Mouse (Mus musculus) gastrocnemius, postnatal 36 days (tissue): ENCODE results near the gene Zfp978. TPM values are rescaled to one million over a fixed set of nuclear protein-coding genes. Genes with fewer than 3 reads are reported as not detected.
"Not testable (repeated sequence)": the region's sequence is repeated elsewhere in the genome, so short reads cannot be mapped to it uniquely, and the experiment has no call there.

Experiments
- DNase-seq, 2 experiments: peaks; one replicate each; pipeline ENCODE4 v3.0.0; 2022
- intact Hi-C: fragments of 180-260 bp; cut with DNase I; formaldehyde crosslinking; loops from one replicate; pipeline ENCODE4 v1.15.1; 2025
- total RNA-seq, 2 experiments: library from RNA; stranded (reverse); gene quantifications; 2 replicates each; pipeline ENCODE4 v1.2.3; 2021

Zfp978 gene
- total RNA-seq, 2 experiments from 2014 or later = not detected

- intact Hi-C loops = not testable (repeated sequence)
Observed at GRCm38 (mm10) chr4:147349687-147350415, 11.3 kb upstream of the Zfp978 start.

GRCm38 (mm10) chr4:147350541-147350940, 10.6 kb upstream of the Zfp978 start:
- intact Hi-C loops = not testable (repeated sequence)
- DNase-seq = peak in 1 of 2 experiments; percentile 13

More at GRCm38 (mm10) chr4:147349687-147350415, 11.3 kb upstream of the Zfp978 start:
- peak in 1 of 2 experiments; percentile 13 for DNase-seq

GRCm38 (mm10) chr4:147351376-147351980, 9.6 kb upstream of the Zfp978 start:
- DNase-seq, intact Hi-C loops: not testable (repeated sequence)

GRCm38 (mm10) chr4:147353626-147354025, 7.5 kb upstream of the Zfp978 start:
- intact Hi-C loops = not testable (repeated sequence)
- peak in 1 of 2 experiments; percentile 10 for DNase-seq

- intact Hi-C loops = not testable (repeated sequence)
Observed at GRCm38 (mm10) chr4:147356042-147356441, 5.1 kb upstream of the Zfp978 start.

GRCm38 (mm10) chr4:147357195-147357594, 3.9 kb upstream of the Zfp978 start:
- DNase-seq, intact Hi-C loops: not testable (repeated sequence)

More at GRCm38 (mm10) chr4:147356042-147356441, 5.1 kb upstream of the Zfp978 start:
- DNase-seq = not testable (repeated sequence)

GRCm38 (mm10) chr4:147361872-147362271, 769 bp downstream of the Zfp978 start:
- intact Hi-C loops = not testable (repeated sequence)

GRCm38 (mm10) chr4:147369564-147369963, 8.5 kb downstream of the Zfp978 start:
- intact Hi-C loops, DNase-seq: not testable (repeated sequence)

More at GRCm38 (mm10) chr4:147361872-147362271, 769 bp downstream of the Zfp978 start:
- not testable (repeated sequence) for DNase-seq

- intact Hi-C loops = not testable (repeated sequence)
- peak in 1 of 2 experiments; percentile 11 for DNase-seq
Observed at GRCm38 (mm10) chr4:147383199-147383598, 22.1 kb downstream of the Zfp978 start.

GRCm38 (mm10) chr4:147397201-147397600, 36.1 kb downstream of the Zfp978 start:
- DNase-seq, intact Hi-C loops: not testable (repeated sequence)

GRCm38 (mm10) chr4:147397934-147398682, 37.0 kb downstream of the Zfp978 start:
- intact Hi-C loops, DNase-seq: not testable (repeated sequence)

- intact Hi-C loops, DNase-seq: not testable (repeated sequence)
Observed at GRCm38 (mm10) chr4:147398741-147399140, 37.6 kb downstream of the Zfp978 start.

GRCm38 (mm10) chr4:147399505-147399904, 38.4 kb downstream of the Zfp978 start:
- DNase-seq, intact Hi-C loops: not testable (repeated sequence)

GRCm38 (mm10) chr4:147400031-147400847, 39.1 kb downstream of the Zfp978 start:
- DNase-seq, intact Hi-C loops: not testable (repeated sequence)

- intact Hi-C loops, DNase-seq: not testable (repeated sequence)
Observed at GRCm38 (mm10) chr4:147400848-147401715, 40.0 kb downstream of the Zfp978 start.

GRCm38 (mm10) chr4:147401736-147402506, 40.8 kb downstream of the Zfp978 start:
- intact Hi-C loops, DNase-seq: not testable (repeated sequence)

- intact Hi-C loops, DNase-seq: not testable (repeated sequence)
Observed at GRCm38 (mm10) chr4:147402507-147402890, 41.4 kb downstream of the Zfp978 start.

GRCm38 (mm10) chr4:147403509-147403908, 42.4 kb downstream of the Zfp978 start:
- DNase-seq, intact Hi-C loops: not testable (repeated sequence)
